Mouse (Mus musculus) MEL (cell line): Measurements from ENCODE around the gene Gpn3.

Experiments
- BHLHE40 ChIP-seq: IDR thresholded peaks from 2 replicates; pipeline ENCODE4 v1.6.1; 2012; ENCODE audit warnings: low read depth, mild to moderate bottlenecking, inconsistent platforms, low read length, improper control_type of control experiment, borderline replicate concordance
- CHD1 ChIP-seq: IDR thresholded peaks from 2 replicates; pipeline ENCODE4 v1.6.1; 2012; ENCODE audit warnings: low read depth, mild to moderate bottlenecking, inconsistent platforms, low read length, improper control_type of control experiment
- CHD2 ChIP-seq: IDR thresholded peaks from 2 replicates; pipeline ENCODE4 v1.6.1; 2011; ENCODE audit warnings: low read length, improper control_type of control experiment
- CTCF ChIP-seq, 3 experiments: IDR thresholded peaks in 2 of 3; conservative IDR thresholded peaks in 1 of 3; 2 replicates each; pipeline ENCODE4 v1.5.1; 2011 to 2012; ENCODE audit warnings: low read length in 3 of 3, low read depth in 2 of 3, mild to moderate bottlenecking in 2 of 3, improper control_type of control experiment in 1 of 3, inconsistent platforms in 1 of 3, mixed read lengths in 1 of 3, moderate library complexity in 1 of 3; ENCODE audit not compliant: control insufficient read depth in 1 of 3, insufficient read depth in 1 of 3, poor library complexity in 1 of 3, severe bottlenecking in 1 of 3
- JUND ChIP-seq: IDR thresholded peaks from 2 replicates; pipeline ENCODE4 v1.6.1; 2011; ENCODE audit warnings: low read depth, mild to moderate bottlenecking, improper control_type of control experiment, low read length
- MEF2A ChIP-seq: IDR thresholded peaks from 2 replicates; pipeline ENCODE4 v1.6.1; 2014; ENCODE audit warnings: low read depth, mild to moderate bottlenecking, inconsistent platforms, low read length, improper control_type of control experiment; ENCODE audit not compliant: poor library complexity, insufficient replicate concordance, severe bottlenecking; ENCODE audit errors: extremely low read depth
- NELFE ChIP-seq: IDR thresholded peaks from 2 replicates; pipeline ENCODE4 v1.6.1; 2011; ENCODE audit warnings: low read depth, low read length, improper control_type of control experiment
- NRF1 ChIP-seq: IDR thresholded peaks from 2 replicates; pipeline ENCODE4 v1.6.1; 2014; ENCODE audit warnings: low read depth, mild to moderate bottlenecking, inconsistent platforms, low read length, improper control_type of control experiment, moderate library complexity; ENCODE audit not compliant: poor library complexity, insufficient read depth, severe bottlenecking
- POLR2A ChIP-seq, 2 experiments: IDR thresholded peaks; 2 replicates each; pipeline ENCODE4 v1.6.1; 2011 to 2012; ENCODE audit warnings: low read length in 2 of 2, mild to moderate bottlenecking in 2 of 2, control low read depth in 1 of 2, improper control_type of control experiment in 1 of 2, low read depth in 1 of 2, moderate library complexity in 1 of 2; ENCODE audit not compliant: control insufficient read depth in 1 of 2, insufficient read depth in 1 of 2, poor library complexity in 1 of 2
- UBTF ChIP-seq: IDR thresholded peaks from 2 replicates; pipeline ENCODE4 v1.6.1; 2012; ENCODE audit warnings: low read depth, mild to moderate bottlenecking, inconsistent platforms, low read length, improper control_type of control experiment, moderate library complexity, borderline replicate concordance; ENCODE audit not compliant: insufficient read depth
- USF1 ChIP-seq: IDR thresholded peaks from 2 replicates; pipeline ENCODE4 v1.6.1; 2014; ENCODE audit warnings: low read depth, mild to moderate bottlenecking, inconsistent platforms, low read length, improper control_type of control experiment, moderate library complexity
- USF2 ChIP-seq, 2 experiments: IDR thresholded peaks; 2 replicates each; pipeline ENCODE4 v1.6.1; 2011 to 2012; ENCODE audit warnings: improper control_type of control experiment in 2 of 2, low read length in 2 of 2, borderline replicate concordance in 1 of 2, inconsistent platforms in 1 of 2, low read depth in 1 of 2, mild to moderate bottlenecking in 1 of 2; ENCODE audit not compliant: insufficient read depth in 1 of 2
- ZC3H11A ChIP-seq: IDR thresholded peaks from 2 replicates; pipeline ENCODE4 v1.6.1; 2012; ENCODE audit warnings: low read depth, mild to moderate bottlenecking, inconsistent platforms, low read length, improper control_type of control experiment
- ZNF384 ChIP-seq: IDR thresholded peaks from 2 replicates; pipeline ENCODE4 v1.6.1; 2012; ENCODE audit warnings: low read depth, mild to moderate bottlenecking, inconsistent platforms, low read length, improper control_type of control experiment

- no peak for TF ChIP-seq CHD1
- TF ChIP-seq ZNF384 = no peak
- no peak for TF ChIP-seq CTCF (IDR thresholded peaks at IDR 0.05 in 2 of 3, conservative IDR thresholded peaks at IDR 0.05 in 1 of 3; ENCODE audit: control insufficient read depth in 1 of 3, insufficient read depth in 1 of 3, low read depth in 2 of 3, low read length in 3 of 3, poor library complexity in 1 of 3, severe bottlenecking in 1 of 3)
- TF ChIP-seq CHD2 = no peak
- no peak for TF ChIP-seq JUND
- TF ChIP-seq BHLHE40 = no peak
- TF ChIP-seq POLR2A (IDR thresholded peaks at IDR 0.05; ENCODE audit: control insufficient read depth in 1 of 2, insufficient read depth in 1 of 2, low read depth in 1 of 2, low read length in 2 of 2, poor library complexity in 1 of 2) = no peak
- no peak for TF ChIP-seq NRF1
- TF ChIP-seq MEF2A = no peak
- TF ChIP-seq USF2 (IDR thresholded peaks at IDR 0.05; ENCODE audit: borderline replicate concordance in 1 of 2, insufficient read depth in 1 of 2, low read depth in 1 of 2, low read length in 2 of 2) = no peak
- no peak for TF ChIP-seq UBTF
- no peak for TF ChIP-seq USF1
- no peak for TF ChIP-seq NELFE
- no peak for TF ChIP-seq ZC3H11A
These were observed 58.5 kb downstream of the Gpn3 start for GRCm38 (mm10) chr5:122430036-122430775.
